Mouse (Mus musculus) kidney, embryonic 14.5 days (tissue): ENCODE results near the gene Mrpl48. TPM values are rescaled to one million over a fixed set of nuclear protein-coding genes. Genes with fewer than 3 reads are reported as not detected.

ENCODE experiments used
- ATAC-seq: fragments of 200-750 bp; cut with Nextera tagmentation; 2 replicates; pipeline ENCODE4 v1.8.0; 2017; ENCODE audit warnings: moderate number of reproducible peaks, mild to moderate bottlenecking, moderate TSS enrichment, moderate library complexity; ENCODE audit not compliant: low FRiP score, low TSS enrichment
- H3K27ac ChIP-seq: fragments of 300-500 bp; sonication (generic); 2 replicates; pipeline ENCODE4 v1.5.1; 2014; ENCODE audit warnings: low read depth, mild to moderate bottlenecking, low read length, moderate library complexity, mixed read lengths
- H3K27me3 ChIP-seq: fragments of 300-500 bp; sonication (generic); 2 replicates; pipeline ENCODE4 v1.6.1; 2014; ENCODE audit warnings: mild to moderate bottlenecking, low read length; ENCODE audit not compliant: control insufficient read depth, insufficient read depth
- H3K36me3 ChIP-seq: fragments of 300-500 bp; sonication (generic); 2 replicates; pipeline ENCODE4 v1.6.1; 2014; ENCODE audit warnings: low read length, mixed read lengths; ENCODE audit not compliant: control insufficient read depth, insufficient read depth
- H3K4me1 ChIP-seq: fragments of 300-500 bp; sonication (generic); 2 replicates; pipeline ENCODE4 v1.6.1; 2014; ENCODE audit warnings: low read length, mixed read lengths; ENCODE audit not compliant: control insufficient read depth, insufficient read depth
- H3K4me2 ChIP-seq: fragments of 300-500 bp; sonication (generic); replicated peaks from 2 replicates; pipeline ENCODE4 v1.6.1; 2014; ENCODE audit warnings: low read depth, mild to moderate bottlenecking, low read length
- H3K4me3 ChIP-seq: fragments of 300-500 bp; sonication (generic); 2 replicates; pipeline ENCODE4 v1.5.1; 2014; ENCODE audit warnings: mild to moderate bottlenecking, low read length
- H3K9ac ChIP-seq: fragments of 300-500 bp; sonication (generic); 2 replicates; pipeline ENCODE4 v1.6.1; 2014; ENCODE audit warnings: low read depth, mild to moderate bottlenecking, low read length, moderate library complexity
- H3K9me3 ChIP-seq: fragments of 300-500 bp; sonication (generic); 2 replicates; pipeline ENCODE4 v1.6.1; 2016; ENCODE audit warnings: low read length; ENCODE audit not compliant: control insufficient read depth
- WGBS: fragments of 180-500 bp; shearing (Covaris S2); extraction: QIAGEN DNeasy Blood & Tissue Kit; methylation state at CpG from one replicate; pipeline ENCODE4 v1.1.7; 2014; 5-methylcytosine and 5-hydroxymethylcytosine counted together
- polyA plus RNA-seq: library from polyadenylated mRNA; unstranded; fragments of >200 nt; fragmentation: Nextera tagmentation; extraction: Ambion mirVana; gene quantifications from 2 replicates; pipeline ENCODE4 v1.2.1, GENCODE M21; 2014

The Mrpl48 gene
- polyA plus RNA-seq, 1 experiment from 2014 or later, result 91.3 TPM

GRCm38 (mm10) chr7:100591522-100591852 is 16.6 kb downstream of the Mrpl48 start:
- H3K27ac ChIP-seq, result no peak overlapping the region; the same call in 1 of the 2 replicates
- 3% methylated on average over 2 of the region's 2 CpGs for WGBS
- H3K9ac ChIP-seq, result peak overlapping the region; percentile 63
- no peaks in the 10 kb centered on the region for H3K27me3 ChIP-seq
- H3K4me2 ChIP-seq, result peak overlapping the region; percentile 51
- H3K36me3 ChIP-seq, result no peaks in the 10 kb centered on the region
- H3K4me1 ChIP-seq, result no peaks in the 10 kb centered on the region
- peak; percentile 17; the same call in 1 of the 2 replicates for ATAC-seq
- no peaks in the 10 kb centered on the region for H3K9me3 ChIP-seq
- H3K4me3 ChIP-seq, result peak overlapping the region; percentile 55

GRCm38 (mm10) chr7:100590845-100591521 is 17.1 kb downstream of the Mrpl48 start:
- H3K4me3 ChIP-seq, result peak overlapping the region; percentile 55
- 1% methylated on average over 18 of the region's 20 CpGs for WGBS
- H3K9ac ChIP-seq, result peak overlapping the region; percentile 63
- H3K36me3 ChIP-seq, result no peaks in the 10 kb centered on the region
- H3K4me2 ChIP-seq, result peak overlapping the region; percentile 51
- H3K27ac ChIP-seq, result peak overlapping the region; percentile 79
- no peaks in the 10 kb centered on the region for H3K27me3 ChIP-seq
- H3K9me3 ChIP-seq, result no peaks in the 10 kb centered on the region
- no peaks in the 10 kb centered on the region for H3K4me1 ChIP-seq
- peak; percentile 97 for ATAC-seq

GRCm38 (mm10) chr7:100590504-100590844 is 17.6 kb downstream of the Mrpl48 start:
- Histone ChIP-seq H3K4me3 (peak overlapping the region; percentile 55), H3K27ac (peak overlapping the region; percentile 79), H3K36me3 (no peaks in the 10 kb centered on the region), H3K4me1 (no peaks in the 10 kb centered on the region), H3K9me3 (no peaks in the 10 kb centered on the region), H3K27me3 (no peaks in the 10 kb centered on the region), H3K4me2 (peak overlapping the region; percentile 51), H3K9ac (peak overlapping the region; percentile 63)
- 38% methylated on average over 7 of the region's 7 CpGs for WGBS
- no peak for ATAC-seq

GRCm38 (mm10) chr7:100589816-100590215 is 18.3 kb downstream of the Mrpl48 start:
- no peak overlapping the region for H3K9ac ChIP-seq
- H3K27ac ChIP-seq, result no peak overlapping the region
- no peaks in the 10 kb centered on the region for H3K9me3 ChIP-seq
- no peak overlapping the region for H3K4me3 ChIP-seq
- 69% methylated on average over 1 of the region's 1 CpGs for WGBS
- no peaks in the 10 kb centered on the region for H3K27me3 ChIP-seq
- H3K4me2 ChIP-seq, result no peak overlapping the region
- no peak for ATAC-seq
- H3K36me3 ChIP-seq, result no peaks in the 10 kb centered on the region
- H3K4me1 ChIP-seq, result no peaks in the 10 kb centered on the region

GRCm38 (mm10) chr7:100582727-100583236 is 25.3 kb downstream of the Mrpl48 start:
- WGBS, result under 1% methylated on average over 31 of the region's 31 CpGs
- peak; percentile 93 for ATAC-seq
- peak overlapping the region; percentile 68 for H3K4me2 ChIP-seq
- peak overlapping the region; percentile 89 for H3K27ac ChIP-seq
- peak overlapping the region; percentile 81 for H3K9ac ChIP-seq
- no peaks in the 10 kb centered on the region for H3K4me1 ChIP-seq
- H3K9me3 ChIP-seq, result no peaks in the 10 kb centered on the region
- H3K36me3 ChIP-seq, result no peaks in the 10 kb centered on the region
- H3K4me3 ChIP-seq, result peak overlapping the region; percentile 59
- no peaks in the 10 kb centered on the region for H3K27me3 ChIP-seq

GRCm38 (mm10) chr7:100582235-100582634 is 25.9 kb downstream of the Mrpl48 start:
- no peaks in the 10 kb centered on the region for H3K27me3 ChIP-seq
- H3K27ac ChIP-seq, result no peak overlapping the region
- no peaks in the 10 kb centered on the region for H3K36me3 ChIP-seq
- H3K9me3 ChIP-seq, result no peaks in the 10 kb centered on the region
- WGBS, result 38% methylated on average over 7 of the region's 7 CpGs
- ATAC-seq, result no peak
- H3K4me2 ChIP-seq, result peak overlapping the region; percentile 68
- H3K4me3 ChIP-seq, result peak overlapping the region; percentile 59
- H3K4me1 ChIP-seq, result no peaks in the 10 kb centered on the region
- H3K9ac ChIP-seq, result peak overlapping the region; percentile 81; the same call in 1 of the 2 replicates

GRCm38 (mm10) chr7:100578794-100579193 is 29.3 kb downstream of the Mrpl48 start:
- no peaks in the 10 kb centered on the region for H3K9me3 ChIP-seq
- no peaks in the 10 kb centered on the region for H3K36me3 ChIP-seq
- H3K4me3 ChIP-seq, result no peak overlapping the region
- H3K9ac ChIP-seq, result no peak overlapping the region
- ATAC-seq, result no peak
- H3K27me3 ChIP-seq, result no peaks in the 10 kb centered on the region
- no peak overlapping the region for H3K4me2 ChIP-seq
- no peak overlapping the region for H3K27ac ChIP-seq
- no peaks in the 10 kb centered on the region for H3K4me1 ChIP-seq
- 94% methylated on average over 2 of the region's 2 CpGs for WGBS

- no peaks in the 10 kb centered on the region for H3K9me3 ChIP-seq
- no peak overlapping the region for H3K4me3 ChIP-seq
- no peak for ATAC-seq
- no peak overlapping the region for H3K27ac ChIP-seq
- H3K4me1 ChIP-seq, result no peaks in the 10 kb centered on the region
- no peak overlapping the region for H3K9ac ChIP-seq
- H3K27me3 ChIP-seq, result no peaks in the 10 kb centered on the region
- 0 out of 2 replicates have a peak, but pooled peaks cover 1% of the 10 kb centered on the region for H3K36me3 ChIP-seq
- no peak overlapping the region for H3K4me2 ChIP-seq
- WGBS, result 83% methylated on average over 4 of the region's 4 CpGs
Observed at GRCm38 (mm10) chr7:100572704-100573103, 35.4 kb downstream of the Mrpl48 start.

GRCm38 (mm10) chr7:100572061-100572460 is 36.0 kb downstream of the Mrpl48 start:
- no peak overlapping the region for H3K27ac ChIP-seq
- H3K36me3 ChIP-seq, result 0 out of 2 replicates have a peak, but pooled peaks cover 4% of the 10 kb centered on the region
- no peak overlapping the region for H3K4me3 ChIP-seq
- H3K4me2 ChIP-seq, result no peak overlapping the region
- H3K9me3 ChIP-seq, result no peaks in the 10 kb centered on the region
- no peaks in the 10 kb centered on the region for H3K27me3 ChIP-seq
- 84% methylated on average over 4 of the region's 4 CpGs for WGBS
- no peaks in the 10 kb centered on the region for H3K4me1 ChIP-seq
- no peak for ATAC-seq
- H3K9ac ChIP-seq, result no peak overlapping the region
